Mouse (Mus musculus): ENCODE data around the gene Pde4a.
"Not testable (repeated sequence)": the region's sequence is repeated elsewhere in the genome, so short reads cannot be mapped to it uniquely, and the experiment has no call there.

Pde4a gene

DNA sequence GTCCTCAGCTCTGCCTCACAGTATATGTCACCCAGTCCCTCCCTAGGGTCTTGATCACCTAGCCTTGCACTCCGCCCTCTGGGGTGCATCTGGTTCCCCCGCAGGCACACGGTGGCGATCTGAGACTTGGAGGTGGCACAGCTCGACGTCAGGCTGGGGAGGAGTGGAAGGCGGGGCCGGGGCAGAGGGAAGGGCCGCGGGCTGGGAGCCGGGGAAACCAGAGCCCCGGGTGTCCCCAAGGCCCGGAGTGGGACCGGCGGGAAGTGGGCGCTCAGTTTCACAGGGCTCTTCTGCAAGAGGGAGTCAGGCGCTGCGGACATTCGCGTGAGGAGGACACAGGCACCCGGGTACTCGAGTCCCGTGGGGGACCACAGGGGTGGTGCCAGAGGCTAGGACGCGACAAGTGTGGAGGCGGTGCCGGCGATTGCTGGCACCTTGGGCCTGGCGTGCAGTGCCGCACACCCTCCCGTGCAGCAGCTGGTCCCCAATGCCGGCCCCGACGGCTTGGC is 18.4 kb downstream of the Pde4a start:
- DNase-seq = peak; percentile 71

DNA sequence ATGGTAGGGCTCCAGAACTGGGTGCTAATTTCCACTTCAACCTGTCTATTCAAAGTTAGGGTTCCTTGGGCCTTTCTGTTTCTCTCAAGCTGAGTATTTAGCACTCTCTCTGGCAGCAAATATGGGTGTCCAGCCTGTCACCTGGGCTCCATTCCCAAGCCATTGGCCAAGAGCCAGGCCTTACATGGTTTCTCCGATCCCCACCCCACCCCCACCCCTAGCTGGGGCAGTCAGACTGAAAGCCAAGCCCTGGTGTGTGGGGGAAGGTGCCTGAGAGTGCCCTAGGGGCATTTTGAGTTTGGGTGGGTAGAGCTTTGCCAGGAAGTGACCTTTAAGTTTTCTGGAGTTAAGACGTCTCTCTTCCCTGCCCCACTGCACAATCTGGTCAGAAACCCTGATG is 19.2 kb downstream of the Pde4a start:
- peak; percentile 66 for DNase-seq

DNA sequence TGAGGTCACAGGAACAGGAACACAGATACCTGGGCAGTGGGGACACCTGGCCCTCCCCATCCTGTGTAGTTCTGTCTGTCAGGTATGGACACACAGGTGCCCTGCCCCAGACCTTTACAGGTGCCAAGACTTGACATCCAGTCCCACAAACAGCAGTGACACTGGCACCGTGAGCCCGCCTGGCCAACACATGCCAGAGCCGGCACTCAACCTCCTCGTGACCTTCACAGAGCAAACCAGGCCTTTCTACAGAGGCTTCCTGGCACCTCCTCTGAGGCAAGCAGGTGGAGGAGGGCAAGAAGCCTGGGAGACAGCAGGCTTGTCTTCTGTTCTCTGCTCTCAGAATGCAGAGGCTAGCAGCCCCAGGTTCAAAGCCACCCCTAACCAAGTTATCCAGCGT is 19.9 kb downstream of the Pde4a start:
- DNase-seq = peak; percentile 38

DNA sequence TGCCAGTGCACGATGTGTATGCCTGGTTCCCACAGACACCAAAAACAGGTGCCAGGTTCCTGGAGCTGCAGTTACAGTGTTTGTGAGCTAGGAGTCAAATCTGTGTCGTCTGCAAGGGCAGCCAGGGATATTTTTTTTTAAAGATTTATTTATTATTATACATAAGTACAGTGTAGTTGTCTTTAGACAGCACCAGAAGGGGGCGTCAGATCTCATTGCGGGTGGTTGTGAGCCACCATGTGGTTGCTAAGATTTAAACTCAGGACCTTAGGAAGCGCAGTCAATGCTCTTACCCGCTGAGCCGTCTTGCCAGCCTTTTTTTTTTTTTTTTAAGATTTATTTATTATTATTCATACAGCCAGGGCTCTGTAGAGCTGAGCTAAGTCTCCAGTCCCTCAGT is 24.4 kb downstream of the Pde4a start:
- DNase-seq = no peak

DNA sequence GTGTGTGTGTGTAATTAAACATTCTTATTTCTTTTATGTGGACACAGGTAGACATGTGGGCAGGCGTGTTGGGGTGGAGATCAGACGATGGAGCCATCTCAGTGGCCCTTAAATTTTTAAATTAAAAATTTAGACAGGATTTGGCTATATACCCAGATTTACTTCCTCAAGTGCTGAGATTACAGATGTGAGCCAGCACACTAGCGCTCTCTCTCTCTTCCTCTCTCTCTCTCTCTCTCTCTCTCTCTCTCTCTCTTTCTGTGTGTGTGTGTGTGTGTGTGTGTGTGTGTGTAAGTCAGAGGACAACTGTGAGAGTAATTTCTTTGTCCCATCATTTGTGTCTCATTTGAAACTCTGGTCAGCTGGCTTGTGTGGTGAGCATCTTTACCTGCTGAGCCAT is 25.2 kb downstream of the Pde4a start:
- no peak for DNase-seq

DNA sequence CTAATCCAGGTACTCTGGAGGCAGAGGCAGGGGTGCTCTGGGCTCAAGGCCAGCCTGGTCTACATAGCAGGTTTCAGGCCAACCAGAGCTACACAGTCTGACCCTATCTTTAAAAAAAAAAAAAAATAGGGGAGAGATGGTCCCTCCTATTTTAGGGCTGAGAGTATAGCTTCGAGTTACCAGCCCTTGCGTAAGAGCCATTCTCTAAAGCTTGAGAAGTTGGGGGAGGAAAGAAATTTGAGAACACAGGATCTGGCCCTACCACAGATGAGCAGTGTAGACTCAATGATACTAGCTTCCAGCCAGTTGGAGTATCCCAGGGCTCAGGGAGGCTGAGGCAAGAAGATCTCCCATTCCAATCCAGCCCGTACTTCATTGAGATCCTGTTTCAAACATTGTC is 28.3 kb downstream of the Pde4a start:
- no peak for DNase-seq

DNA sequence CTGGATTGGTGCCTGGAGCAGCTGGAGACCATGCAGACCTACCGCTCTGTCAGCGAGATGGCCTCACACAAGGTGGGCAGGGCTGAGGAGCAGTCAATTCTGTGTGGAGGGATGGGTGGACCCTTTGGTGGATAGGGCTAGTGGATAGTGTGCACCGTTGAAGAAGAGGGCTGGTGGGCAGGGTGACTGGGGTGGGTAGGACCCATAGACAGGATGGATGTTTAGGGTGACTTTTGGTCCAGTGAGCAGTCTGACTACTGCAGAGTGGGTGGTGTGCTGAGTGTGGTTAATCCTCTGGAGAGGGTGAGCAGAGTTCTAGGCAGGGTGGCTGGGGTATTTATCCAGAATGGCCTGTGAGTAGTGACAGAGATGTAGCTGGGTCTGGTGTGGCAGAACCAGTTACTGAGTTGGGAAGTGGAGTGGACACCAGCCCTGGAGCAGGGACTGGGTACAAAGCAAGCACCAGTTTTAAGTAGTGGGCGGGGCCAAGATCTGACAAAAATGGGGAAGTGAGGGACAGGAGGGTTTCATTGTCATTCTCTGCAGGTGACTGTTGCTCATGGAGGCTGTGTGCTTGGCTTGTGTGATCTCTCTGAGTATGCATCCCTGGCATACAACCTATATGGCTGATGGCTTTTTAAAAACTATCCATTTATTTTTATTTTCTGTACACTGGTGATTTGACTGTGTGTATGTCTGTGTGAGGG is 29.4 kb downstream of the Pde4a start:
- no peak for DNase-seq

DNA sequence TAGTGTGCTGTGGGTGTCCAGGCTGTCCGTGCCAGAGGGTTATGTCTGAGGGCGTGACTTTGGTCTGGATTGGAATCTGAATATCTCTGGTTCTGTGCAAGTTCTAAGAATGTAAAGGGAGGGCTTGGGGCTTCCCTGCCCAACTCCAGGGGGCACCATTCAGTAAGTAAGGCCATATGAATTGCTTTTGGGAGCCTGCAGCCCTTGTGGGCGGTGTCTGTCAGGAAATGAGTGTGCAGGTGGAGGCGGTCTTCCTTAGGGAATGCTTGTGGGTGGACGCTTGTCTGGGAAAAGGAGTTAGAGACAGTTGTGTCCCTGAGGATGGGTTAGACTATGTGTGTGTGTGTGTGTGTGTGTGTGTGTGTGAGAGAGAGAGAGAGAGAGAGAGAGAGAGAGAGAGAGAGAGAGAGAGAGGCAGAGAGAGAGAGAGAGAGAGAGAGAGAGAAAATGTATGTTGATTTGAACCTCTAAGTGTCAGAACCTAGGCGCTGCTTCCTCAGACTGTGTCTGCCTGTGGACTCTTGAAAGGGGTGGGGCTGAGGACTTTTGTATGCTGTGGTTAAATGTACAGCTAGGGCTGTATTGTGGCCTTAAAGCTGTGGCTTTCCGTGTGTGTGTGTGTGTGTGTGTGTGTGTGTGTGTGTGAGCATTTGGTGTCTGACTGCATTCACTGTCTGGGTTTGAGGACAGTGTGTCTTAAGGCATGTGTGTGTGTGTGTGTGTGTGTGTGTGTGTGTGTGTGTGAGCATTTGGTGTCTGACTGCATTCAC is 30.4 kb downstream of the Pde4a start:
- DNase-seq = not testable (repeated sequence)

DNA sequence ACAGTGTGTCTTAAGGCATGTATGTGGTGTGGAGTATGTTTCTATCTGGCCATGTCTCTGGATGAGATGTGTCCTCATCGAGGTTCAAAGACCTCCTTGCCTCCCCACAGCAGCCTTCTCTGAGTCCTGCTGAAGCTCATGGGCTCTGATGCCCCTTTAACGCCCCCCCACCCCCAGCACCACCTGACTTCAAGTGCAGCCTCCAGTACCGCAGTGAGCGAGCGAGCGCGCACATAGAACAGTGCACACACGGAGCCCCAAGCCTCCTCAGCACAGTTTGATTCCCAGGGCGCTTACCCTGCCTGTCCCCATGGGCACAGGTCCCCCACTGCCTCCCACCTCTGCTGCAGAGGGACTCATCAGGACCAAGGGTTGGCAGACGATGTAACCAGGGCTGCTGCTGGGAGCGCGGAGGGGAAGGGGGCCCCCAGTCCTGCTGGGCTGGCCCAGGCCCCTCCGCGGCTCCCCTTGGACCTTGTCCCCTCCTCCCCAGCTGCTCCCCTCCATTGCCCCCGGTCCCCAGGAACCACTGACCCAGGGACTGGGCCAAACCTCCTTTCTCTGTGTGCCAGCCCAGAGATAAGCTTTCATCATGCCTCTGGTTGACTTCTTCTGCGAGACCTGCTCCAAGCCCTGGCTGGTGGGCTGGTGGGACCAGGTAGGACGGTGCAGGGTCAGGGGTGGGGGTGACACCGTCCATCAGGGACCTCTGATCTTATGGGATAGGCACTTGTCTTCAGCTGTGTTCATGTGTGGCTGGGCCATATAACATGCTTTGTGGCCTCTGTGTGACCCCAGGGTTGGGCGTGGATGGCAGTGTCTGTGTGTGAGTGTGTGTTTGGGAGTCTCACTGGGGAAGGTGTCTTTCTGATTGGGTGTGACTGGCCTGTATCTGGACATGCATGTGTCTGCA is 31.3 kb downstream of the Pde4a start:
- DNase-seq = no peak

DNA sequence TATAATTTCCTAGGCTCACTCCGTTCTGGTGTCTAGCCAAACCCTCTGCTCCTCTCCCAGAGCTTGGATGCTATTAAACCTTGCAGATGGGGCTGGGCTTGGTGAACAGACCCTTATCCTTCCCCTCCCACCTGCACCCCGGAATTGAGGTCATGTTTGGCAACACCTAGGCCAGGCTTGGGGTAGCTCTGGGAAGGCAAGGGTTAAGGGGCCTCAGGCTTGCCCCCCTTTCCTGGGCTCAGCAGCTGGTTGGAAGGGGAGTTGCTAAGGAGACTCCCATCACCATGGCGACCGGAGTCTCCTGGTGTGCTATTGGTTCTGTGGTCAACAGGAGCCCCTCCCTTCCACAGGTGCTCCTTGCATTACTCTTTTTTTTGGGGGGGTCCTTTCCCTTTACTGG is 32.5 kb downstream of the Pde4a start:
- DNase-seq = no peak

DNA sequence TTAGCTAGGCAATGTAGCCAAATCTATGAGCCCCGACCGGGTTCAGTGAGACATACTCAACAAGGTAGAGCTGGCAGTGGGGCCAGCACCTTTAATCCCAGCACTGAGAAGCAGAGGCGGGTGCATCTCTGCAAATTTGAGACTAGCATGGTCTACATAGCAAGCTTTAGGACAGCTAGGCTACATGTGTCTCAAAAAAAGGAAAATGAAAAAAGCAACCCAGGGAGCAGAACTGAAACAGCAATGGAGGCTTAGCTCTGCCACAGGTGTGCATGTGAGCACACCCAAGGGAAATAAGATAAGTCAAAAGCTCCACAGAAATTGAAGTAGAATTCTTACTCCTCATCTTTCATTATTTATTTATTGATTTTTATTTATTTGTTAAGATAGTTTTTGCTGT is 33.4 kb downstream of the Pde4a start:
- no peak for DNase-seq

DNA sequence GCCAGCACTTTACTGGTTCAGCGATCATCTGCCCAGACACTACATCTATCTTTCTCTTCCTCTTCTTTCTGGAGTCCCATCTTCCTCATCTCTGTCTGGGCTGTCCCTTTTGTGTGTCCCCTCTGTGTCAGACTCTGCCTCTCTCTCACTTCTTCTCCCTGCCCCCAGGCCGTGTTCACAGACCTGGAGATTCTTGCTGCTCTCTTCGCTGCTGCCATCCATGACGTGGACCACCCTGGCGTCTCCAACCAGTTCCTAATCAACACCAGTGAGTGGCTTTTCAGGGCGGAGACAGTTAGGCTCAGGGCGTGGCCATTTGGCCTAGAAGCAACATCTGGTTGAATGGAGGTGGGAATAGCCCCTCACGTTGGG is 38.6 kb downstream of the Pde4a start:
- DNase-seq = no peak

DNA sequence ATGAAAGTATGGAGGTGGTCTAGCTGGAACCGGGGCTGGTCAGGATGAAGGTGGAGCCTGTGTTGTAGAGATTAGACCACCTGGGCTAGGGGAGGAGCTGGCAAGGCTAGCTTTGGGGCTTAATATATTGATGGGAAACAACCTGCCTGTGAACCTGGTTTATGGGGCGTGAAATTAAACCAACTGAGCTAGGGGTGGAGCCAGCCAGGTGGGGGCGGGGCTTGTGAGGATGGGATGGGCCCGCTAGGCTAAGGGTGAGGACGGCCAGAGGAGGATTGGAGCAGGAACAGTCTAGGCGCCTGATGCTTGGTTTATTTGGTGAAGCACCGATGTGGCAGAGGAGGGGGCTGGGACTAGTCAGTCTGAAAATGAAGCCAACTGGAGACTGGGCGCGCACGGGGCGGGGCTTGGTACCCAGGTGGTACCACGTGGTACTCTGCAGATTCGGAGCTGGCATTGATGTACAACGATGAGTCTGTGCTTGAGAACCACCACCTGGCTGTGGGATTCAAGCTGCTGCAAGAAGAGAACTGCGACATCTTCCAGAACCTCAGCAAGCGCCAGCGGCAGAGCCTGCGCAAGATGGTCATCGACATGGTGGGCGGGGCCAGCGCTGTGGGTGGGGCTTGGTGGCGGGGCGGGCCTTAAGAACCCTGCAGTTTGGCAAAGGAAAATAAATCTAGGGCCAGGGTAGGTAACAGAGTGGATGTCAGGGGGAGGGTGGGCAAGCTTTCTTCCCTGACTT is 39.2 kb downstream of the Pde4a start:
- DNase-seq = peak; percentile 77

DNA sequence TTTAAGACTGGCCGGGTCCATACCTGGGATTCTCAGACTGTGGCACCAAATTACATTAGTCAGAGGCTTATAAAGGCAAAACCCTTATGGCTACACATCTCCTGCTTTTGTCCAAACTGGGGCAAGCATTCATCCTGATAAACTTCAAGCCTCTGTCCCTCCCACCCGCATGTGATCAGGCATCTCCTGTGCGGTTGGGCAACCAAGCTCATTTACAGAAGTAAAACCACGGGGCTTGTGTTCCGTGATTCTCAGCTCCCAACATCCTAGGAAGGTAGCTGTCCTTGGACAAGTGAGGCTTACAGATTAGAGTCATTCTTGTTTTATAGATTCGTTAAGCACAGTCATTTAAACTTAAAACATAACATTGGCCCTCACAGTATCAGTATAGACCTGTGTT is 41.3 kb downstream of the Pde4a start:
- DNase-seq = no peak

DNA sequence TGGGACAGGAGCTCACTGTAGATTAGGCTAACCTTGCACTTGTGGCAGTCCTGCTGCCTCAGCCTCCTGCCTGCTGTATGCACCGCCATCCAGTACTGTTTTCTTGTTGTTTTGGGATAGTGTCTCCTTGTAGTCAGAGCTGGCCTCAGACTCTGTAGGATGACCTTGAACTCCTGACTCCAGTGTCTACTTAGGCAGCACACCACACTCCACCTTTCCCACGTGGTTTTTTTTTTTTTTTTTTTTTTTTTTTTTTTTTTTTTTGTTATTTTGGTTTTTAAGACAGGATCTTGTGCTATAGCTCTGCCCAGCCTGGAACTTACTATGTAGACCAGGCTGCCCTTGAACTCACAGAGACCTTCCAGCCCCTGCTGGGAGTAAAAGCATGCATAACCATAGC is 43.1 kb downstream of the Pde4a start:
- no peak for DNase-seq

DNA sequence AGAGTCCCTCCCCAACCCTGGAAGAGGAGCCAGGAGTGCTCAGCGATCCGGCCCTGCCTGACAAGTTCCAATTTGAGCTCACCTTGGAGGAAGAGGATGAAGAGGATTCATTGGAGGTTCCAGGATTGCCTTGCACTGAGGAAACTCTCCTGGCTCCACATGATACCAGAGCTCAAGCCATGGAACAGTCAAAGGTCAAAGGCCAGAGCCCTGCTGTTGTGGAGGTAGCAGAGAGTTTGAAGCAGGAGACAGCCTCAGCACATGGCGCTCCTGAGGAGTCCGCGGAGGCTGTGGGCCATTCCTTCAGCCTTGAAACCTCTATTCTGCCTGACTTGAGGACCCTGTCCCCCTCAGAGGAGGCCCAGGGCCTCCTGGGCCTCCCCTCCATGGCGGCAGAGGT is 45.3 kb downstream of the Pde4a start:
- no peak for DNase-seq

DNA sequence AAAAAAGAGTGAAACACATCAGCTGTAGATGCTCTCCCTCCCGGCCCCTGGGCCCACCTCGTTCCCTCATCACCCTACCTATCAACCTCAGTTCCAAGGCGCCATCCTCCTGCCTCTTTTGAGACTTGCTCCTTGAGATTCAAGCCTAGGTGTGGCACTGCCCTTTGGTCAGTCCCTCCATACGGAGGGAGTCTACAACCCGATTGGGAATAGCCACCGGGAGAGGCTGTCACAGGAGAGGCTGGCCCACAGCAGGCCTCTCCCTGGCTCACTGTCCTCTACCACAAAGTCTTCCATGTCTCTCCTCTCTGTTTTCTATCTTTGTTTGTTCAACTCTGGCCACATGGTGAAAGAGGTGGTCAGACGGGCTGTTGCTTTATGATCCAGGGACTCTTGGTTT is 46.1 kb downstream of the Pde4a start:
- no peak for DNase-seq

DNA sequence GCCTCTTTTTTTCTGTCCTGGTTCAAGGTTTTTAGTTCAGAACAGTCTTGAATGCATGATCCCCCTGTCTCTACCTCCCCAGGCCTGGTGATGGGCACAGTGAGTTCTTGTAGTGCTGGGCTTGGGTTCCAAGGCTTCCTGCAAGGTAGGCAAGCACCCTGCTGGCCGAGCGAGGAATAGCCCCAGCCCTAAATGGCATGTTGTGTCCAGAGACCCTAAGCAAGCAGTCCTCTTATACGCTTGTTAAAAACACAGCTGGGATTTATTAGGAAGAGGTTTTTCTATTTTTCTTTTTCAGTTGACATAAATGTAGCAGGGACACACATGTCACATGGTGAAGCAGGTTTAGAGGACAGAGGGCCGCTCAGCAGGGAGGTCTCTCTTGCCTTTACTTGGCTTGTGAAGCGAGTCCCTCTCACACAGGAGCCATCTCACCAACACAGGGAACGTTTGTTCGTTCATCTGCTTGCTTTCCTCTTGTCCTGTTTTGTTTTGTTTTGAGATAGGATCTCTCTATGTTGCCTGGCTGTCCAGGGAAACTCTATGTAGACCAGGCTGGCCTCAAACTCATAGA is 48.2 kb downstream of the Pde4a start:
- no peak for DNase-seq

DNA sequence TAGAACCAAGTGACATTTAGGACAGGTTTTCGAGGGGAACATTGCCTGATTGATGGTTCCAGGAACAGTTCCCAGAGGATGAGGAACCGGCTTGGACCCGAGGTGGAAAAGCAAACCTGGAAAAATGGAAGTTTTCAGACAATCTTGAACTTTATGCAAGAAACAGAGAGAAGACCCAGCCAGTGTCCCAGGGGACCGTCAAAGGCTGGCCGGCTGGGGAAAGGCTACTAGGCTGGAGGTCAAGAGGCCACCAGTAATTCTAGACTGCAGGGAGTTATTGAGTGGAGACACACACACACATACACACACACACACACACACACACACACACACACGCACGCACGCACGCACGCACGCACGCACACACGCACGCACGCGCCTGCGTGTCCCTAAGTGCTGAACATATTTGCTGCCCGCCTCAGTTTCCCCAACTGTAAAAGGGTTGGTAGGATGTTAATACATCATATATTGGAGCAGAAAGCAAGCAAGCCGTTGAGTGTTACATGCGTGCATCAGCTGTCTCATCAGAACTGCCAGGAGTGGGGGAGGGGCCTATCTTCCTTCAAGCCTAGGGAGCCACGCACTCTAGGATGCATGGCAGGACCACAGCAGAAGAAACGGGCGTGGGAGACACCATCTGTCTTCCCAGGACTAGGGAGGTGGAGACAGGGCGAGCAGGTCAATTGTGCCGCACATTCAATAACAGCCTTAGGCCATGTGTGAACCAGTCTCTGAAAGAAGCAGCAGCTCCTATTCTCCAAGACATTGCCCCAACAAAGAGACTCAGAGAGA is 50.7 kb downstream of the Pde4a start:
- no peak for DNase-seq

DNA sequence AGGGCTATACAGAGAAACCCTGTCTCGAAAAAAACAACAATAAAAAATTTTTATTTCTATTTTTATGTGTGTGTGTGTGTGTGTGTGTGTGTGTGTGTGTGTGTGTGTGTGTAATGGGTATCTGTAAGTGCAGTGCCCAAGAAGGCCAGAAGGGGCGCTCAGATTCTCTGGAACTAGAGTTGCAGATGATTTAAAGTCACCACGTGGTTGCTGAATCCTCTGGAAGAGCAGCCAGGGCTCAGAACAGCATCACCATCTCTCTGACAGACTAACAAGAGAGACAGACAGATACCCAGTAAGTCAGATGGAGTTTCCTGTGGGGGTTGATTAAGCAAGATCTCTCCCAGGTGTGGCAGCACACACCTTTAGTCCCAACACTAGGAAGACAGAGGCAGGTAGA is 54.3 kb downstream of the Pde4a start:
- no peak for DNase-seq
